Mouse (Mus musculus) thymus, postnatal 4 days (tissue): ENCODE measurements around the gene Ang2.

ENCODE experiments used
- DNase-seq: peaks from one replicate; pipeline ENCODE4 v3.0.0; 2021

The Ang2 gene

DNA sequence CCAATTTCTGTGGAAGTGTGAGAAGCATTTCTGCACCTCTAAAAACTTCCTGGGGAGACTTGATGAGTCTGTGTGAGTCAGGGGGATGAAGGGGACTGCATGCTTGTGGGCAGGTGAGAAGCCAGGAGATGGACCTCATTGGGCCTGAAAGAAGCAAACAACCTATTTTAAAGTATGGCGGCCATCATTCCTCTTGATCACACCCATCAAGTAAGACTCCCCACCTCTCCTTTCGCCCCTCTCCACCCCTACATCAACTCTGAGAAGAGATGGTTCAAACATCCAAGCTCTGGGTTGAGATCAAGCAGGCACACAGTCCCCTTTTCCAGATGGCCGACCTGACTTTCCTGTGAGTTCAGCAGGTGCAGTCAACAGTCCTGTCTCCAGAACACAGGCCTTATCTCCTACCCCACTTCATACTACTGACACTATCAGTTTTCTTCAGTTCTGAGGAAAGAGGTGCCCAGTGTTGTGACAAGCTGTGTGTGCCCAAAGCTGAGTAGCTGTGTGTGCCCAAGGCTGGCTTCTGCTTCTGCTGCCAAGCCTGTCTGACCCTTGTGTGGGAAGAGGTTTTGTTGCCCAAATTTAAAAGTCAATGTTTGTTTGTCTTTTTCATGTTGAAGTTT, 48.6 kb downstream of the Ang2 start:
- DNase-seq = no peak

- no peak for DNase-seq
Measured at GRCm38 (mm10) chr14:51149164-51149563, 49.8 kb downstream of the Ang2 start.

GRCm38 (mm10) chr14:51148006-51148405, 50.9 kb downstream of the Ang2 start:
- no peak for DNase-seq

GRCm38 (mm10) chr14:51146685-51147084, 52.3 kb downstream of the Ang2 start, which contains the start of gene Rnase1:
Gene Rnase1, minus strand, starts transcription at chr14:51146785.
- DNase-seq = no peak

DNA sequence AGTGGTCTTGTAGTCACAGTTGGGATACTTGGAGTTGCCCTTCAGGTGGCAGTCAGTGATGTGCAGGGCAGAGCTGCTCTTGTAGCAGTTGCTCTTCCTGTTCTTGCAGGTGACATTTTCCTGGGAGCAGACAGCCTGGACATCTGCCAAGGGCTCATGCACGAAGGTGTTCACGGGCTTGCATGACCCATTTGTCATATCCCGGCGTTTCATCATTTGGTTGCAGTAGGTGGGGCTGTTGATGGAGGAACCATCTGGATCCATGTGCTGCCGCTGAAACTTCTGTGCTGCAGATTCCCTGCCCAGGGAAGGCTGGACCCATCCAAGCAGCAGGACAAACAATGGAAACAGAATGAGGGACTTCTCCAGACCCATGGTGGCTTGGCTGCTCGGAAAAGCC, 53.4 kb downstream of the Ang2 start:
- DNase-seq = no peak
